Mouse (Mus musculus) spleen, adult 2 months (tissue): ENCODE data around the gene Med10. TPM values are rescaled to one million over a fixed set of nuclear protein-coding genes. Genes with fewer than 3 reads are reported as not detected.

ENCODE experiments used
- DNase-seq, 2 experiments: peaks; one replicate each; pipeline versions ENCODE4 v3.0.0 to v3.0.0-alpha.2; 2012 to 2021; ENCODE audit warnings: low spot score in 2 of 2, low read depth in 1 of 2
- H3K27ac ChIP-seq: fragments of 200-500 bp; 2 replicates; pipeline ENCODE4 v1.5.1; 2012; ENCODE audit warnings: low read length, inconsistent platforms; ENCODE audit not compliant: insufficient read depth
- H3K27me3 ChIP-seq: fragments of 200-500 bp; 2 replicates; pipeline ENCODE4 v1.6.1; 2012; ENCODE audit warnings: mild to moderate bottlenecking, moderate library complexity, low read length, inconsistent platforms; ENCODE audit not compliant: control insufficient read depth, insufficient read depth
- H3K36me3 ChIP-seq: fragments of 200-500 bp; 2 replicates; pipeline ENCODE4 v1.6.1; 2012; ENCODE audit warnings: mild to moderate bottlenecking, low read length, inconsistent platforms; ENCODE audit not compliant: control insufficient read depth, insufficient read depth
- H3K4me1 ChIP-seq: fragments of 200-500 bp; 2 replicates; pipeline ENCODE4 v1.6.1; 2011; ENCODE audit warnings: inconsistent platforms; ENCODE audit not compliant: control insufficient read depth, insufficient read depth, insufficient read length
- H3K4me3 ChIP-seq: fragments of 200-500 bp; 2 replicates; pipeline ENCODE4 v1.5.1; 2011; ENCODE audit warnings: mild to moderate bottlenecking, inconsistent platforms; ENCODE audit not compliant: insufficient read depth, insufficient read length; ENCODE audit errors: extremely low read depth
- CTCF ChIP-seq: fragments of 200-500 bp; IDR thresholded peaks from 2 replicates; pipeline ENCODE4 v1.5.1; 2011; ENCODE audit warnings: mild to moderate bottlenecking, inconsistent platforms; ENCODE audit not compliant: insufficient read depth, insufficient read length, insufficient replicate concordance; ENCODE audit errors: extremely low read depth
- POLR2A ChIP-seq: fragments of 200-500 bp; IDR thresholded peaks from 2 replicates; pipeline ENCODE4 v1.6.1; 2011; ENCODE audit warnings: low read depth, low read length, inconsistent platforms
- WGBS: fragments of 180-500 bp; shearing (Covaris S2); methylation state at CpG from one replicate; pipeline ENCODE4 v1.1.7; 2018; 5-methylcytosine and 5-hydroxymethylcytosine counted together
- polyA plus RNA-seq: library from polyadenylated mRNA; depleted of rRNA; stranded (reverse); fragments of >200 nt; gene quantifications from 2 replicates; pipeline ENCODE4 v1.2.3, GENCODE M21; 2012

Gene Med10
- polyA plus RNA-seq, 1 experiment: 27.0 TPM

DNA sequence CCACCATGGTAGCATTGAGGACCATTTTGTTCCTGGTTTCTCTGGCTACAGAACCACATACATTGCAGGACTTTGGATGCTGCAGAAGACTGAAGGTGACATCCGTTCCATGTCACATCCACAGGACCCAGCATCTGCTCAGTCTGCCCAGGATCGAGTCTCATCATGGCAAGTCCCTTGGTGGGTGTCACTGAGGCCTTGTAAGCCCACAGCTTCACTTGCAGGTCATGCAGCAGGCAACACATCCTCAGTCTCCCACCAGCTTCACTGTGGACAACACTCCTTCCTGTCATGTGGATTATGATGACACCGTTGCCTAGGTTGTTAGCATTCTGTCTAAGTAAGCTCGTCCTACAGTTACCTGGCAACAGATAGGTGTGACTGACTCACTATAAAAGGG lies 29.8 kb upstream of the Med10 start:
- no peak for DNase-seq
- TF ChIP-seq POLR2A (no peak), CTCF (no peak)
- H3K36me3 ChIP-seq: no peaks in the 10 kb centered on the region
- no peak overlapping the region for H3K4me3 ChIP-seq
- no peaks in the 10 kb centered on the region for H3K4me1 ChIP-seq
- no peaks in the 10 kb centered on the region for H3K27me3 ChIP-seq
- 89% methylated on average over 4 of the region's 4 CpGs for WGBS
- H3K27ac ChIP-seq: no peak overlapping the region

DNA sequence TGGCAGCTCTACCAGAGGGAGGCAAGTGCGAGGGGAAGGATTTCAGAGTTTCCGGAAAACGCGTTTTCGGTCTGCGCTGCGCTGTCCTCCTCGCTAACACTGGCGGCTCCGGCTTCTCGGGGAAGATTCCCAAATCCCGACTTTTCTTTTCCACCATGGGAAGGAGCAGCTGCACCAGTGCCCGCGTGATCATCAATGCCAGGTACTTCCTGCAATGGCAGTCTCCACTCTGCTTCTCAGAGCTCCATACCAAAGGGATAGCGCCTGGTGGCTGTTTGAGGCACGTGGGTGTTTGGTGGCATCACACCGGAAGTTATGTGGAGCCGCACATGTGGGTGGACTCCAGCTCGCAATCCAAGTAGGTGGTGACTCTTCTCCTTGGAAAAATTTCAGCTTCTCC lies 24.0 kb upstream of the Med10 start:
- no peaks in the 10 kb centered on the region for H3K36me3 ChIP-seq
- H3K4me1 ChIP-seq: no peaks in the 10 kb centered on the region
- DNase-seq: no peak
- no peaks in the 10 kb centered on the region for H3K27me3 ChIP-seq
- H3K27ac ChIP-seq: no peak overlapping the region
- no peak overlapping the region for H3K4me3 ChIP-seq
- WGBS: 89% methylated on average over 19 of the region's 19 CpGs
- TF ChIP-seq CTCF: no peak
- no peak for TF ChIP-seq POLR2A

DNA sequence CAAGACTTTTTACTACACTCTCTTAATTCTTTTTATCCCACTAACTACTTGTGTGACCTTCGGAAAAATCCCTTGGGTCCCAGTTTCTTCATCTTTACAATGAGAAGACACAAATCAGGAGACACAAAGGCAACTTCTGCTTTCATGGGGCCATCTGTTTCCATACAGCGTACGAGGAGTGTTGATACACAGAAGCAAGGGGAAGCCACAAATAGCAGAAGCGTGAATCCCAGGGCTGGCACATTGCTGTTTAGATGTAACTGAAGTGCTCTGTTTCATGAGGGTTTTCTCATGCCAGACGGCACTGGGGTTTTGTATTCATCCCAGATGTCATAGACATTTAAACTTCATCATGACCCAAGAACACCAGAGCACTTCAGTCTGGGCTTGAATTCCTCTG lies 13.5 kb upstream of the Med10 start:
- H3K4me1 ChIP-seq: no peaks in the 10 kb centered on the region
- H3K4me3 ChIP-seq: no peak overlapping the region
- TF ChIP-seq CTCF (no peak), POLR2A (no peak)
- WGBS: 9% methylated on average over 5 of the region's 5 CpGs
- no peak overlapping the region for H3K27ac ChIP-seq
- H3K27me3 ChIP-seq: no peaks in the 10 kb centered on the region
- DNase-seq: no peak
- no peaks in the 10 kb centered on the region for H3K36me3 ChIP-seq

DNA sequence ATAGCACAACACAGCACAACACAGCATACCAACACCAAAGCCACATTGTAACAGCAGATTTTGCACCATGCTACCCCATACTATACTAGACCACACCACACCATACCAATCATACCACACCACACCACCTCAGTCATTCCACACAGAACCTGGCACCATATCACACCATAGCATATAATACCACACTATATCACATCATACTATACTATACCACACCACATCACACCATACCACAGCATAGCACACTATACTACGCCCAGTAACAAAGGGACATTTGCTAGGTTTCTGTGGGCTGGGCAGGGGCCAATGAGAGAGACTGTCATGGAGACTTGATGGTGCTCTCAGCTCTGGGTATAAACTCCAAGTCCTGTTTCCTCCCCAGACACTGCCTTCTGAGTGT lies 10.4 kb upstream of the Med10 start:
- no peak for DNase-seq
- WGBS: 83% methylated on average over 1 of the region's 1 CpGs
- TF ChIP-seq CTCF (no peak), POLR2A (no peak)
- no peak overlapping the region for H3K4me3 ChIP-seq
- H3K27ac ChIP-seq: no peak overlapping the region
- H3K4me1 ChIP-seq: no peaks in the 10 kb centered on the region
- H3K36me3 ChIP-seq: no peaks in the 10 kb centered on the region
- H3K27me3 ChIP-seq: no peaks in the 10 kb centered on the region

DNA sequence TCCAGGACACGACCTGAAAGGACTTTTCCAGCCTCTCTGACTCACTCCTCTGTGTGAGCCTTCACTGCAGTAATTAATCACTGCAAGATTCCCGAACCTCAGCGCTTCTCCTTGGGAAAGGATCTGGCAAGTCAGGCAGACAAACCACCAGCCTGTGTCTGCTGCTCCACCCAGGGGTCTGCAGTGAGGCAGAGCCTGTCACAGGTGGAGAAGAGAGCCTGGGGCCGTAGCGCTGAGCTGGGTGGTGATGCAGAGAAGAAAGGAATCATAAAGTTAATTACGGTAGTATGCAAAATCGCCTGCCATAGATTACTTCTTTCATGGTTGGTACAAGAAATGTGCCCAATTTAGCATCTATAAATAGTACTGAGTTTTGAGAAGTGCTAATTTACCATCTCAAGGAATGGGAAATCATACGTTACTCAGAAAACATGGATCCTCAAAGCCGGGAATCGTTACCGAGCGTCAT lies 9.6 kb upstream of the Med10 start:
- Histone ChIP-seq H3K27me3 (no peaks in the 10 kb centered on the region), H3K36me3 (no peaks in the 10 kb centered on the region), H3K27ac (no peak overlapping the region), H3K4me1 (no peaks in the 10 kb centered on the region), H3K4me3 (no peak overlapping the region)
- 69% methylated on average over 12 of the region's 12 CpGs for WGBS
- TF ChIP-seq POLR2A (no peak), CTCF (no peak)
- DNase-seq: no peak

DNA sequence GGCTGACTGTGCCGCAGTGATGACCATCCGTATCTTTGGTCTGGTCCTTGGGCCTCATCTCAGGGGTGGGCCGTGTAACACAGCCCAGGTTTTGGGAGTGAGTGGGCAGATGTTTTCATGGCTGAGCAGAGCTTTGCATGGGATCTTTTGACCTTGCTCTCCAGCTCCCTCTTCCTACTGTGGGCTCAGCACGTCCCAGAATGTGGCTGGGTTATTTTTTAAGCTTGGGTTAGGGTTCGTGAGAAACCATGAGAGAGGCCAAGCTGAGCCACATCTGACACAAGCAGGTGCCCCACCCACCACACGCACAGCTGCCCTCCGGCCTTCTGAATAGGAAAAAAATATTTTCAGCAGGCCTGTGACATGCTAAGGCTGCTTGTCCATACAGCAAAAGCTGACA lies 7.4 kb upstream of the Med10 start:
- Histone ChIP-seq H3K27ac (no peak overlapping the region), H3K4me1 (no peaks in the 10 kb centered on the region), H3K4me3 (no peak overlapping the region), H3K27me3 (no peaks in the 10 kb centered on the region), H3K36me3 (no peaks in the 10 kb centered on the region)
- TF ChIP-seq CTCF (no peak), POLR2A (no peak)
- 58% methylated on average over 7 of the region's 7 CpGs for WGBS
- no peak for DNase-seq

DNA sequence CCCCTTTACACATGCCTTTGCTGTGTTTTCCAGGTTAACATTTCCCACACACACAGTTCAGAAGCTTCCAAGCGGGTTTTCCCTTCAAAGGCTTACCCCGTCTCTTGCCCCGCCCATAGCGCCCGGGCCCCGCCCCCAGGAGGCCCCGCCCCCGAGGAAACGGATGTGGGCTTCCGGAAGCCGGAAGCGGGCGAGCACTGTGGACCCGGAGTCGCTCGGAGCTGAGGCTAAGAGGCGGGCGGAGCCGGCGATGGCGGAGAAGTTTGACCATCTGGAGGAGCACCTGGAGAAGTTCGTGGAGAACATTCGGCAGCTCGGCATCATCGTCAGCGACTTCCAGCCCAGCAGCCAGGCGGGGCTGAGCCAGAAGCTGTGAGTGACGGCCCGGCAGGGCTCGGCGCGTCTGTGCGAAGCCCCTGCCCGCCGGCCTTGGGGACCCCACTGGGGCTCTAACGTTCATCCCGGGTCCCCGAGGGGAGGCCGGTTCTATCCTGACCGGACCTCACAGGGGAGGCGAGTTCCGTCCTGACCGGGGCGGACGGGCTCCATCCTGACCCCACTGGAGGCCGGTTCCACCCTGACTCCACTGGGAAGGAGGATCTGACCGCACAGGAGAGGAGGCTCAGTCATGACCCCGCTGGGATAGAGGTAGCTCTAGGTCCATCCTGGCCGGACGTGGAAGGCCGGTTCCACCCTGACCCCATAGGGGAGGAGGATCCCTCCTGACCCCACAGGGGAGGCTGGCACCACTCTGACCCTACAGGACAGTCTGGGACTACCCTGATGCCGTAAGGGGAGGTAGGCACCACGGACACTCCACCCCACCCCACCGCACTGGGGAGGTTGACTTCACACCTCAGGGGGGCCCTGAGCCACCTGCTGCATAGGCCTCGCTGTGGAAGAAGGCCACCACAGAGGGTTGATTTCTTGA lies 7.8 kb downstream of the Med10 start:
- peak; percentile 54 to 78 for DNase-seq
- H3K4me1 ChIP-seq: peaks cover 7% of the 10 kb centered on the region
- 2% methylated on average over 55 of the region's 55 CpGs for WGBS
- peaks cover 19% of the 10 kb centered on the region for H3K36me3 ChIP-seq
- peak; percentile 48 for TF ChIP-seq POLR2A
- TF ChIP-seq CTCF: no peak
- peak overlapping the region; percentile 37; the same call in 1 of the 2 replicates for H3K27ac ChIP-seq
- no peaks in the 10 kb centered on the region for H3K27me3 ChIP-seq
- H3K4me3 ChIP-seq: peak overlapping the region; percentile 87
